Mouse (Mus musculus) heart, embryonic 15.5 days (tissue): ENCODE results near the gene Tuba1c. TPM values are rescaled to one million over a fixed set of nuclear protein-coding genes. Genes with fewer than 3 reads are reported as not detected.

ENCODE experiments used
- microRNA-seq: library from miRNA; unstranded; fragments of <30 nt; microRNA quantifications from one replicate; pipeline ENCODE4, GENCODE M21; 2016
- polyA plus RNA-seq: library from polyadenylated mRNA; unstranded; fragments of >200 nt; fragmentation: Nextera tagmentation; extraction: Ambion mirVana; gene quantifications from 2 replicates; pipeline ENCODE4 v1.2.1, GENCODE M21; 2015

The Tuba1c gene
- polyA plus RNA-seq, 1 experiment from 2014 or later: 117 TPM

Small RNA genes lying within 50 kb of the gene (microRNA-seq; reads per million reads assigned to microRNA genes)
- gene Mir6960: 2.1 reads per million, percentile 2 among the genes with 10 or more reads in this experiment

Other genes with a start within 250 kb of the Tuba1c start
- not detected in 2 replicates for gene Wnt1, start 240.0 kb upstream of the Tuba1c start, polyA plus RNA-seq
- 0.32 and 0.66 TPM in 2 replicates for gene Ddn, start 220.4 kb upstream of the Tuba1c start, polyA plus RNA-seq
- 93.5 and 100 TPM in 2 replicates for gene Prkag1, start 198.4 kb upstream of the Tuba1c start, polyA plus RNA-seq
- gene Kmt2d, start 158.7 kb upstream of the Tuba1c start, polyA plus RNA-seq: 7.6 and 9.3 TPM in 2 replicates
- 5.9 and 6.7 TPM in 2 replicates for gene Rhebl1, start 135.4 kb upstream of the Tuba1c start, polyA plus RNA-seq
- gene Dhh, start 131.4 kb upstream of the Tuba1c start, polyA plus RNA-seq: 2.1 and 4.2 TPM in 2 replicates
- 10.7 and 13.7 TPM in 2 replicates for gene Lmbr1l, start 111.7 kb upstream of the Tuba1c start, polyA plus RNA-seq
- 1,310 and 1,493 TPM in 2 replicates for gene Tuba1b, start 95.3 kb upstream of the Tuba1c start, polyA plus RNA-seq
- not detected in 2 replicates for gene Gm49450, start 76.3 kb upstream of the Tuba1c start, polyA plus RNA-seq
- 719 and 906 TPM in 2 replicates for gene Tuba1a, start 76.2 kb upstream of the Tuba1c start, polyA plus RNA-seq
- gene Prph, start 25.3 kb downstream of the Tuba1c start, polyA plus RNA-seq: 1.1 and 12.9 TPM in 2 replicates
- 26.8 and 27.9 TPM in 2 replicates for gene Troap, start 44.7 kb downstream of the Tuba1c start, polyA plus RNA-seq
- gene C1ql4, start 57.9 kb downstream of the Tuba1c start, polyA plus RNA-seq: 0.15 and 0.26 TPM in 2 replicates
- 0.55 and 1.0 TPM in 2 replicates for gene Dnajc22, start 63.3 kb downstream of the Tuba1c start, polyA plus RNA-seq
- gene Spats2, start 96.0 kb downstream of the Tuba1c start, polyA plus RNA-seq: 27.3 and 28.7 TPM in 2 replicates
- 0.44 and 1.1 TPM in 2 replicates for gene Kcnh3, start 195.0 kb downstream of the Tuba1c start, polyA plus RNA-seq
- 134 and 159 TPM in 2 replicates for gene Mcrs1, start 222.1 kb downstream of the Tuba1c start, polyA plus RNA-seq